Mouse (Mus musculus): Measurements from ENCODE around the gene Pcnx2.

DNA sequence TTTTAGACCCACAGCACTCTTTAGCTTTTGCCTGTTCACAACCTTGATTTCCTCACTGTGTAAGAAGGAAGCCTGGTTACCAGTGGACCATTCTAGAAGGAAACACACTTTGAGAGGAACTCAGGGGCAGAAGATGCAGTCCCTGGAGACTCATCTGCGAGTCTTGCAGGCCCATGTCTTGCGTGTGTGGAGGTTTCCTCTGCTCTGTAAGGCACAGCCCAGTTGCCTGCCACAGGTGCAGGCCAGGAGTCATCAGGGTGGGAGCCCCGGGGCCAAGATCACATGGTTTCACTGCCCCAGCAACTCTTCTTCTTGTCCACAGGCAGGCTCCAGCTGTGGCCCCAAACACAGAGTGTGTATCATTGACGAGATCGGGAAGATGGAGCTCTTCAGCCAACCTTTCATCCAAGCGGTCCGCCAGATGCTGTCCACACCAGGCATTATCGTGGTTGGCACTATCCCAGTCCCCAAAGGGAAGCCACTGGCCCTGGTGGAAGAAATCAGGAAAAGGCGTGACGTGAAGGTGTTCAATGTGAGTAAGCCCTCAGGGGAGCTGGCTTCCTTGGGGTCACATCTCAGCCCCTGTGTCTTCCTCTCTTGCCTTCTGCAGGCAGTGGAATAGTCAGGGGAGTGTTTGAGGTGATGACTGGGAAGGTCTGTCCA lies 153.1 kb downstream of the Pcnx2 start:
- no peak for TF ChIP-seq POLR2A (IDR thresholded peaks at IDR 0.05; ENCODE audit: extremely low read depth, insufficient read depth, low read length)
- no peak for TF ChIP-seq CTCF (IDR thresholded peaks at IDR 0.05; ENCODE audit: extremely low read depth, insufficient read depth, low read length)
